Mouse (Mus musculus) left cerebral cortex, adult 8-10 months (tissue): ENCODE results near the gene Ppard. TPM values are rescaled to one million over a fixed set of nuclear protein-coding genes. Genes with fewer than 3 reads are reported as not detected.
"Not testable (repeated sequence)": the region's sequence is repeated elsewhere in the genome, so short reads cannot be mapped to it uniquely, and the experiment has no call there.

Source experiments
- DNase-seq, 2 experiments: peaks; one replicate each; pipeline ENCODE4 v3.0.0; 2022; ENCODE audit warnings: low spot score in 2 of 2
- total RNA-seq, 4 experiments: library from RNA; stranded (reverse); gene quantifications; 2 replicates each; pipeline ENCODE4 v1.2.4; 2022

The Ppard gene
- 10 to 100 TPM; 26.4 to 28.8 (median 27.1) TPM for total RNA-seq

DNA sequence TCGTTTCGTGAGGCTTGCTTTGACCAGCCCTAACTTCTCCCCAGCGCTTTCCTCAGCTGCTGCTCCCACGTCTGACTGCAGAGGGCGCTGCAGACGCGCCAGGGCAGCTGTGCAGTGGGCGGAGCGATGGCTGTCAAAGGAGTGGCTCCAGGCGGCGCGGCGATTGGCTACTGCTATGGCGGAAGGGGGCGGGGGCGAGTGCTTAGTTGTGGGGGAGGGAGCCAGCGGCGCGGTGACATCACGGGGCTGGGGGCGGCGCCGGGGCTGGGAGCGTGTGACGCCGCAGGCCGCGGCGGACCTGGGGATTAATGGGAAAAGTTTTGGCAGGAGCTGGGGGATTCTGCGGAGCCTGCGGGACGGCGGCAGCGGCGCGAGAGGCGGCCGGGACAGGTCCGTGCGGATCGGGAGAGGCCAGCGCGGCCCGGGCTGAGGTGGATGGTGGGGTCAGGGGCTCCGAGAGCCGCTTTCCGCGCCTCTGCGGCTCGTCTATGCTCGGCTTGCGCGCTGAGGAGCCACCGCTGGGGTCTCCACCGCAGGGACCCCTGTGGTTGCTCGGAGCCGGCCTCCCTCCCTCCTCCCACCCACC is at the start of gene Ppard:
Gene Ppard, plus strand, starts transcription at position 226 of the 586 bp plus-strand sequence.
- peak; percentile 93 to 94 for DNase-seq

GRCm38 (mm10) chr17:28184971-28185638 is 47.4 kb upstream of the Ppard start:
- DNase-seq = no peak

DNA sequence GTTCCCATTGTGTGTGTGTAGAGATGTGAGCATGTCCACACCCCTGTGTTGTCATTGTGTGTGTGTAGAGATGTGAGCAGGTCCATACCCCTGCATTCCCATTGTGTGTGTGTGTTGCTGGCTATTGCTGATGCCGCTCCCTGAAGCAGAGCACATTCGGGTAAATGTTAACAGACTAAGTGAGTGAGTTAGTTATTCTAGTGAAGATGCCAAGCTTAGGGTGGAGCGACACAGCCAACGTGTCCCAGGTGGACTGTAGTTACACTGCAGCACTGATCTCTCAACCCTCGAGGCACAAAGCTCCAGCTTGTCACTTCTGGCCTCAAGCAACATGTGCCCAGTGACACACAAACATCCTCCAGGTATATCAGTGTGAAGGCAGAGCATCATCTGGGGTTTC is 44.2 kb upstream of the Ppard start:
- DNase-seq = no peak

DNA sequence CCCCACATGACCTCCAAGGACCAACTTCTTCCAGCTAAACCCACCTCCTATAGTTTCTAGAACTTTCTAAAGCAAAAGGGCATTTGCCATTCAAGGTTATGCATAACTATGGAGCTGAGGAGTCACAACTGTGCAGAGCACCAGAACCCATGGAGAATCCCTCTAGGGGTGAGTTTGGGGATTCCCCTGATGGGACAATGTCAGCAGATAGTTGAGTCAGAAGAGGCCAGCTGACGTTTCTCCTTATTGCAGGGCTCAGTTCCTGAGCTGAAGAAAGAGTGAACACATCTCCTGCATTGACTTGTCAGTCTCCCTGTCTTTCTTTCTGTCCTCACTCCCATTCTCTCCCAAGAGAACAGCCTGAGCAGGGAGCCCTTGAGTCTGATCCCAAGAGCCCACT is 39.7 kb upstream of the Ppard start:
- no peak for DNase-seq

- DNase-seq = peak in 1 of 2 experiments; percentile 46
Observed at GRCm38 (mm10) chr17:28193559-28193958, 38.9 kb upstream of the Ppard start.

DNA sequence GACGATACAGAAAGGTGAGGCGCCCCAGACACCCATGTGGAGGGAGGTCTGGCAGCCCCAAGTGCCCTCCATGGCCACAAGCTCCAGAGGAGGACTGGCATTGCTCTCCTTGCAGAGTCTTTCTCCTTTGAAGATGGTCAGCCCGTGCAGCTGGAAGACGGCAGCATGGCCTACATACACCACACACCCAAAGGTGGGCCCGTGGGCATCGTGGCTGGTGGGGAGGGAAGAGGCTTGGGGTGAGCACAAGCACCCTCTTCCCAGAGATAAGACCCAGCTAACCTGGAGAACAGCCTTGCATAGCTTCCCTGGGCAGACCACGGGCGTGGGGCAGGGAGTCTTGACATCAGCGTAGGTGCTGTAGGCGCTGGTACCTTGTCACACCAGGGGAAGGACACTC is 37.5 kb upstream of the Ppard start:
- DNase-seq = no peak

- no peak for DNase-seq
Observed at GRCm38 (mm10) chr17:28197646-28198045, 34.9 kb upstream of the Ppard start.

DNA sequence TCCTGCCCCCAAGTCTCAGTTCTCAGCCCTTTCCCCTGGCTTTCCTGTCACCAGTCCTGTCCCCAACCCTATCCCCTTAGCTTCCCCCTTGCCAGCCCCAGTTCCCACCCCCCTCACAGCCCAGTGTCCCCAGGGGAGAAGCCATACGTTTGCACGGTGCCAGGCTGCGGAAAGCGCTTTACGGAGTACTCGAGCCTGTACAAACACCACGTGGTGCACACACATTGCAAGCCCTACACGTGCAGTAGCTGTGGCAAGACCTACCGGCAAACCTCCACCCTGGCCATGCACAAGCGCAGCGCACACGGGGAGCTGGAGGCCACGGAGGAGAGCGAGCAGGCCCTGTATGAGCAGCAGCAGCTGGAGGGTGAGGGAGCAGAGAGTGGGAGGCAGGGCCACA is 30.5 kb upstream of the Ppard start:
- no peak for DNase-seq

DNA sequence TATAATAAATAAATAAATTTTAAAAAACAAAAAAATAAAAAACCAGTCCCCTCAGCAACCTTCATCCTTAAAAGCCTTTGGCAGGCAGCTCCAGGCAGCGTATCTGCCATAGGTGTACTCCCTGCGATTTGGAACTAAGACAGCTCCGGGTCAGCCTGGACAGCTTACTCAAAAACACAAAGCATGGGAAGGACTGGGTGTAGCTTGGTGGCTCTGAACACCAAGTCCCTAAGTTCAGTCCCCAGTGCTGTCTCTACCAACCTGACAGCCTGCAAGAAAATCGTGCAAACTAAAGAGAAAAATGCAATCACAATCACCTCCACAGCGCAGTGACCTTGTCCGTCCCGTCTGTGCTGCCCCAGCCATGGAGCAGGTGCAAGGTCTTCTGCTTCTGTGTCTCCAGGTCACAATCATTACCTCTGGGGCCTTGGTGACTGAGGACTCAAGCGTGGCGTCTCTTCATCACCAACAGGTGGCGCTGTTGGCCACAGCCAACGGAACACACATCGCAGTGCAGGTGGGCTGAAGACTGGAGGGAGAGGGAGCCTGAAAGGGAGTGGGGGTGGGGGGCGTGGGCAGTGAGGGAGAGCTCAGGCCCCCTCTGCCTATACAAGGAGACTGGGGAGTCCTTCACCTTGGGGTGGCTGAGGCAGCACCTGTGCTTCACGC is 28.3 kb upstream of the Ppard start:
- no peak for DNase-seq

DNA sequence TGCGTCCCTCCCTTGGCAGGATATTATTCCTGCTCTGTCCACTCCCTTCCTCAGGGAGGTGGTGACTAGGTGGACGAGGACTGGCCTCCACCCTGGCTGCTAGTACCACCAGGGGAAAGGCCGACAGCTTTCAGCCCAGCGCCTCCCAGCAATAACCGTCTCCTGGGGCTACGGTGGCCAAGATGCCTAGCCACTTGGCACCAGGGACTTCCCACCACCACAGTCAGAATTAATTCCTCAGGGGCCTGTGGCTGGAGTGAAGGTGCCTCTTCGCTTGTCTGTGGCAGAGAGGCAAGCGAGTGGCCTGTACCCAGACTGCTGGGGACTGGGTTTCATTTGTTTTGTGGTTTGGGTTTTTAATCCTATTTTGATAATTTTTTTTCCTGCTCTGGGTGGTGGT is 27.1 kb upstream of the Ppard start:
- no peak for DNase-seq

DNA sequence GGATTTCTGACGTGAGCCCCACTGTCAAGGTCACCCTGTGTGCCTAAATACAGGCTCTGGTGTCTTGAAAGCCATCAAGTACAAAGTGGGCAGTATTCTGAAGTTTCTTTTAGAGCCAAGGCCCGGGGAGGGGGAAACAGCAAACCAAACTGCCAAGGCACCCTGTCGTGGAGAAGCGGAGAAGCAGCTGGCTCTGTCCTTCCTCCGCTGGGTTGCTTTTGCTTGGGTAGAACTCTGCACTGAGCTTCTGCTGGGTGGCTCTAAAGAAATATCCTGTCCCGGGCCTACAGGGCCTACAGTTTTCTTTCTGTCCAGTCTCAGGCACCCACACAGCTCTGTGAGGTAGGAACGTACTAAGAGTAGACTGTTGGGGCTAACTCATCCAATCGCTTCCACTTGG is 25.4 kb upstream of the Ppard start:
- no peak for DNase-seq

GRCm38 (mm10) chr17:28207591-28208313 is 24.7 kb upstream of the Ppard start, which contains the start of gene Def6:
TSS of gene Def6 (plus strand) at chr17:28207778.
- no peak for DNase-seq

DNA sequence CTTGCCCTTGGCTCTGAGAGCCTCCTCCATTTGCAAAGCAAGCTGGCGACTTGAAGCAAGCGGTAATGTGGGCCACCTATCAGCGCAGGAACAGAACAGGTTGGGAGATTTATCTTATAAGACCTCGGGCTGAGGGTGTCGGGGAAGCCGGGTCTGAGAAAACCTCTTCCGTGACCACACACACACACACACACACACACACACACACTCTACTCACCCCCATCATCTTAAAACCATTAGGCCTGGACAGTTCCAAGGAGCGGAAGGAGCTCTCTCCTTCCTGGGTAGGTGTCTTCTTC is 24.2 kb upstream of the Ppard start:
- no peak for DNase-seq

- DNase-seq = no peak
Observed at GRCm38 (mm10) chr17:28209457-28210110, 22.9 kb upstream of the Ppard start.

GRCm38 (mm10) chr17:28211921-28212341 is 20.6 kb upstream of the Ppard start:
- DNase-seq = no peak

DNA sequence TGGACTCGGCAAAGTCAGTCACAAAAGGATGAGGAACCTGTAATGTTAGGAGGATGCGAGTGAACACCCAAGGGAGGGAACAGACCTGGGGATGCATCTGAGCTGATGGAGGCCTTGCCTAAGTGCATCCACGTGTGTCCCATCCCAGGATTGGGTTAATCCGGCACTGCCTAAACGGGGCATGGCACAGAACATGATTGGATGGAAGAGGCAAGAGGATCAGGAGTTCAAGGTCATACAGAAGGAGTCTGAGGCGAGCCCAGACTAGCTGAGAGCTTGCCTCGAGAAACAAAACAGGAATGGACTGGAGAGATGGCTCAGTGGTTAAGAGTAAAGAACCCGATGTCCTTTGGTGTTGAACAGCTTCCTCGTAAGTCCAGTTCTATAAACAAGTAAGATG is 20.1 kb upstream of the Ppard start:
- DNase-seq = no peak

GRCm38 (mm10) chr17:28213236-28213635 is 19.3 kb upstream of the Ppard start:
- DNase-seq = no peak

DNA sequence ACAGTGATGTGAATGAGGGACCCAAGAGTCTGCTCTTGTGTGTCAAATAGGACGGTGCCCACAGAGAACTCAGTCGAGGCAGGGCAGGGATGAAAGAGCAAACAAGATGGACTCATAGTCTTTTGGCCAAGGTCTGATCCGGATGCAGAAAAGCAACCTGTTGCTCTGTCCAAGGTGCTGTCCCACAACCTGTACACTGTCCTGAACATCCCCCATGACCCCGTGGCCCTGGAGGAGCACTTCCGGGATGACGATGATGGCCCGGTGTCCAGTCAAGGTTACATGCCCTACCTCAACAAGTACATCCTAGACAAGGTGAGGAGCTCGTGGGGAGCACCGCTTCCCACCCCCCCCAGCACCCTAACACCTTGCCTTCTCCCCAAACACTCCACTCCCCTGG is 15.7 kb upstream of the Ppard start:
- no peak for DNase-seq

DNA sequence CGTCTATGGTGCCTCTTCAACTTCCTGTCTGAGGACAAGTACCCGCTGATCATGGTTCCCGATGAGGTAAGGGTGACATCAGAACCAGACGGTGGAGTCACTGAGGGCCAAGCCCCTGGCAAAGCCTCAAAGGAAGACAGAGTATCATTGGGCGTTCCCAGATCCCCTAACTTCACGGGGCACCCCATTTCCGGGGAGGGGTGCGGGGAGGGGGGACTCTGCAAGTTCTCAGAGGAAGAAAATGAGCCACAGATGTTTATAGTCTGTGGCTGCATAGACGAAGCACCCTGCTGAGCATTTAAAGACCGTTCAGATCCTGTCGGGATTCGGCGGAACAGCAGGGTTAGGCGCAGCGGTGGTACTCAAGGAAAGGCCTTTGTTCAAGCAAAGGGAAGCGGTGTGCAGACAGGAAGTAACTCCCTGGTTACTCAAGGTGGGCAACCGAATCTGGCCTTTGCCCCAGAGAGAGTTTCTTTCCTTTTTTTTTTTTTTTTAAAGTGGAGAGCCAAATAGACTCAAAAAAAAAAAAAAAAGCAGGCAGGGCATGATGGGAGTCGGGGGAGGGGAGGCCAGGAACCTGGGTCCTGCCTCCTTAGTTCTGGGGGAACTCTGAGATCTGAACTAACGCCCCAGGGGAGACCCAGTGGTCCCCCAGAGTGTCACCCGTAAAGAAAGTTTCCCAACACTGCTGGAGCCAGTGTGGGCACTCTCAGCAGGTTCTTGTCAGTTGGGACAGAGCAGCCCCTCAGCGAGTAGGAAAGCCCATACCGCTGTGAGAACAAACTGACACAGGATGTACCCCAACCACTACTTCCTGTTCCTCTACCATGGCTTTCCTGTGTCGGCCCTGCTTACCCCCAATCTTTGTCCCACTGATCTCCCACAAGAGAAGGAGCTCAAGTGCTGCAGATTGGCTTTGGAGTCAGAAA is 14.5 kb upstream of the Ppard start:
- DNase-seq = no peak

GRCm38 (mm10) chr17:28222463-28222862 is 10.0 kb upstream of the Ppard start:
- not testable (repeated sequence) for DNase-seq
